Mouse (Mus musculus) cortical plate, adult 2 months (tissue): Measurements from ENCODE around the gene Tbc1d1.

Experiments used
- CTCF ChIP-seq: fragments of 200-500 bp; IDR thresholded peaks from 2 replicates; pipeline ENCODE4 v1.5.1; 2011; ENCODE audit warnings: mild to moderate bottlenecking, control low read depth, low read length; ENCODE audit not compliant: insufficient read depth; ENCODE audit errors: extremely low read depth
- POLR2A ChIP-seq: fragments of 200-500 bp; IDR thresholded peaks from 2 replicates; pipeline ENCODE4 v1.6.1; 2011; ENCODE audit warnings: mild to moderate bottlenecking, low read length, control low read depth; ENCODE audit not compliant: insufficient read depth; ENCODE audit errors: extremely low read depth

DNA sequence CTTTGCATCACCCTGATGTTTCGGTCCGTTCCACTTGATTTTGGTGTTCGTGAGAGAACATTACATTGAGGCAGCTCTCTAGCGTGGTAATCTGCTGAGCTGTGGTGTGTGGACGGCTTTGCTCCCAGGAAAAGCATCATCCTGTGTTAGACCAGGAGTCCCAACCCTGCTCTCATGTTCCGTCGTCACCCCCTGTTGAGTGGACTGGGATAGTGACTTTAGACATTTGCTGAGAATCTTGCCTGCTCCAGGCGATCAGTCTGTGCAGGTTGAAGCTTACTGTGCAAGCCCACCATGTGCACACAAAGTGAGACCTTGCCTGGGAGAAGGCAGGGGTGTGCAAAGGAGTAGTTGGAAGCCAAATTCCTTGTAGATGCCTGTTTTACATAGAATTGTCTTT, 85.8 kb downstream of the Tbc1d1 start:
- TF ChIP-seq CTCF (no peak), POLR2A (no peak)
